Mouse (Mus musculus): ENCODE data around the gene Timp3. TPM values are rescaled to one million over a fixed set of nuclear protein-coding genes. Genes with fewer than 3 reads are reported as not detected.

The Timp3 gene
- total RNA-seq, 2 experiments from 2014 or later, result 434 to 635 TPM

- no peak for DNase-seq
Observed at GRCm38 (mm10) chr10:86328691-86329090, 28.5 kb downstream of the Timp3 start.

GRCm38 (mm10) chr10:86329241-86329882 is 29.2 kb downstream of the Timp3 start:
- no peak for DNase-seq

DNA sequence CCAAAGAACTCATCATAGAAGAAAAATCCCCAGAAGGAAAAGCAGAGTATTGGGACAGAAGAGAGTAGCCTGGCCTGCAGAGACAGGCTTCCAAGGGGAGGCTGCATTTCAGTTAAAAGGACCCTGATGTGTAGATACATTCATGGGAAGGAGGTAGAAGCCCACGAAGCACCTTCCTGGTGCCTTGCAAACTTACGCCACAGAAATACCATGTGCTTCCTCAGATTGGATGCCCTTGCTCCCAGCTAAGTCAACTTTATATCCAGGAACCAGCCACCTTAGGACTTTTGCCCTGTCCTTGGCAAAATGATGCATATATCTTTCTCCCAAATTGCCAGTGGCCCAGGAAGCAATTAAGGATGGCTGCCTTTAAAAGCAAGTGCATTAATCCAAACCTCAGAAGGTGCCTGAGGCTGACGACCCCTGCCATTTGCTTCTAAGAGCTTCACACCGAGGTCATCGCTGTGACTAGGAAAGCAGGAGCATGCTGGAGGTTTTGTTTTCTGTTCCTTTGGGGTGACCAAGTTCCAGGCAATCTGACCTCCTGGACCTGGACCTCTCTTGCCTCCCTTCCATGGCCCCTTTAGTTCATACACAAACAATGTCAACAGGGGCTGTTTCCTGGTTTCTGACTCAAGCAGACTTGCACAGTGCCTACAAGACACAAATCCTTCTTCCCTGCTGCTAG is 31.0 kb downstream of the Timp3 start:
- DNase-seq, result no peak

DNA sequence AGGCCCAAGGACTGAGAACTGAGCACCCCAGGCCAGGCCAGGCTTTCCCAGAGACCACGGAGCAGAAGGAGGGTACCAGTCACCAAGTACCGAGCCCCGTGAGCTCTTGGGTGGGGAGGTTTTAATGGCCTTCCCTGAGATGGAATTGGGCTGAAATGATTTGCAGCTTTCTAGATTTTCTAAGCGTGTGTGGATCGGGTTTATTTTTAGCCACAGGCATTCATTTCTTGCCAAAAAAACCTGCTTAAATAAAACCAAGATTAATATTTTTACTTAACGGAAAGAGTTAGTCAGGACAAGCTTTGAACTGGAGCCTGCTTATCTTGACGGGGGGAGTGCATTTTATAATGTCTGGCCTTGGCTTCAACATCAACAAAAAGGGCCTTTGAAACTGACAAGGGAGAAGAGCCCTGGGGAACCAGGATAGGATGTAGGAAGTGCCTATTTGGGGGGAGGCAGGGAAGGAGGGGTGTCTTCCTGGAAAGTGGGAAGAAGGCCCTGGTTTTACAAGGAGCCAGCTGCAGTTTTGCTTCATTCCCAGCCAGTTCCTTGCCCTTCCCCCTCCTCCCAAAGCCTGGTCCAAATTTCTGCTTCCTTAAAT is 31.6 kb downstream of the Timp3 start:
- peak; percentile 45 to 64 for DNase-seq

- DNase-seq, result no peak
Observed at GRCm38 (mm10) chr10:86332942-86333341, 32.8 kb downstream of the Timp3 start.

DNA sequence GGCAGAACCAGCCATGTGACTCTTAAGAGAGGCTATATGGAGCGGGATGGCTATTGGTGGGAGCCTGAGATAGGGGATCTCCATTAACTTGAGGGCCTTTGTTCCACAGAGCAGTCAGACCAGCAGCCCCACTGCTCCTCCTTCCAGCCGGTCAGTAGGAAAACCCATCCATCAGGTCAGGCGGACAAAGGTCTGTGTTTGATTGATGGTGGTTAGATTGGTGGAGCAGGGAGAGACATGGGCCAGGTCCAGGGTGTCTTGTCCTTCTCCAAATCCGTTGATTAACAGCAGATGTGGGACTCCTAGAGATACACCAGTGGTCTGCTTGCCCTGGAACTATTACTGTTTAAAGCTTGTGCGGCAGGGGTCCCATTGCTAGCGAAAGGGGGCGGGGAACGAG is 34.4 kb downstream of the Timp3 start:
- peak in 1 of 2 experiments; percentile 38 for DNase-seq

DNA sequence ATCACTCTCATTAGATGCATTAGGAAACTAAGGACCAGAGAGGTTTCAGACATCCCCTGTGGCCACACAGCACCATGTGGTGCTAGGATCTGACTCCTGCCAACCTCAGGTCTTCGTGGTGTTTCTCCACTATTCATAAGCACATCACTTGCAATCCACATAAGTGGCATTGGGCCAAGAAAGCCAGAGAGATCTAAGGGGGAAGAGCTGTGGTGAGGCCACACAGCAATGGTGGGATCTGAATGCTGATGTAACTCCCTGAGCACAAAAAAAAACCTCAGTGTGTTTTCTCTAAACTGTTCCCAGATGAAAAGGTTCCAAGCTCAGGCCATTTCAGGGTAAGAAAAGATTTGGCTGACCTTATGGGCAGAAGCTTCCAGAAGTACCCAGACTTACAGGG is 36.3 kb downstream of the Timp3 start:
- no peak for DNase-seq

DNA sequence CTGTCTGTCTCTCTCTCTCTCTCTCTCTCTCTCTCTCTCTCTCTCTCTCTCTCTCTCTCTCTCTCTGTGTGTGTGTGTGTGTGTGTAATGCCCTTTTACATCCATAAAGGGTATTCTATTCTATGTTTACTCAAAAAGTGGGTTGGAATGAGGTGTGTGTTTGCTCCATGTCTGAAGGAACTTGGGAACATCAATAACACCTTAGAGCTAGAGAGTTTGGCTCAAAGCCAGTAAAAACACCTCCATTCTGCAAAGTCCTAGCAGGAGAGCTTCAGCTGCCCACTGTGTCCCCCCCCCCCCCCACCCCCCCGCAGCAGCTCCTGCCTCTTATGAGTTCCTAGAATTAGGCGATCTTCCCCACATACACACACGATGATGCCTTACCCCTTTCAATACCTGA is 37.1 kb downstream of the Timp3 start:
- no peak for DNase-seq

DNA sequence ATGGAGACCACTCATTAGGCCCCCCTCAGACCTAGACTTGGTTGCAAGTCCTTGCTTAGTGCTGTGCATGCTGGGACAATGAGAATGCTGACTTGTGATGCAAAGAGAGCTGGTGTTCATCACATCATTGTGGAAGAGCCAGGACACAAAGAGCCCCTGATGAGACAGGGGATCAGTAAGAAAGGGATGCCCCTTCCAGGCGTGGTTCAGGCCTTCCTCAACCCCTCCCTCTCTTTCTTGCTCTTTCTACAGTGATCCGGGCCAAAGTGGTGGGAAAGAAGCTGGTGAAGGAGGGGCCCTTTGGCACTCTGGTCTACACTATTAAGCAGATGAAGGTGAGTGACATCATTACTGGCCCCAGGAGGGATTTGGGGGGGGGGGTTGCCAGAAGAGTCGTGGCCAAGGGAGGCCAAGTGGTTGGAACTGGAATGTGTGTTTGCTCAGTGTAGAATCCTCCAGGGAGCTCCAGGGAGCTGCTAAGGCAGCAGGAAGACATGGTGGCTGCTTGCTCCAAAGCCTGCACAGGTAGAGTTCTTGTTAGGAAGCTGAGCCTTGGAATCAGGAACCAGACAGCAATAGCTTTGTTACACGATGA is 38.0 kb downstream of the Timp3 start:
- no peak for DNase-seq

DNA sequence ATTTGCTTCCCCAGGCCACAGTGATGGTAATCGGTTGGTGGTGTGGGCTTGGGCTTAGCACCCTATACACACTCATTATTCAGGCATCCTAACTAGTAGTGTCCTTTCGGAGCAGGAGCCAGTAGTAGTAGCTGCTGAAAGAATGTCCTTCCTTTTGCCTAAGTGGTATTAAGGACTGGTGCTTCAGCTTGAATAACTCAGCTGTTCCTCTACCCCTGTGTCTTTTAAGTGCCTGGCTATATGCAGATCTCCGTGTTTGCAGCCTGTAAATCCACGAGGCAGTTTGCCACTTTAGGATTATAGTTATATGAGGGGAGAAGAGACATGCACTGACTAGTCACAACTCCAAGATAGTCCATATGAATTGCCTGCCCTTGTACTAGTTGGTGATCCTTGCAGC is 38.9 kb downstream of the Timp3 start:
- DNase-seq, result no peak

DNA sequence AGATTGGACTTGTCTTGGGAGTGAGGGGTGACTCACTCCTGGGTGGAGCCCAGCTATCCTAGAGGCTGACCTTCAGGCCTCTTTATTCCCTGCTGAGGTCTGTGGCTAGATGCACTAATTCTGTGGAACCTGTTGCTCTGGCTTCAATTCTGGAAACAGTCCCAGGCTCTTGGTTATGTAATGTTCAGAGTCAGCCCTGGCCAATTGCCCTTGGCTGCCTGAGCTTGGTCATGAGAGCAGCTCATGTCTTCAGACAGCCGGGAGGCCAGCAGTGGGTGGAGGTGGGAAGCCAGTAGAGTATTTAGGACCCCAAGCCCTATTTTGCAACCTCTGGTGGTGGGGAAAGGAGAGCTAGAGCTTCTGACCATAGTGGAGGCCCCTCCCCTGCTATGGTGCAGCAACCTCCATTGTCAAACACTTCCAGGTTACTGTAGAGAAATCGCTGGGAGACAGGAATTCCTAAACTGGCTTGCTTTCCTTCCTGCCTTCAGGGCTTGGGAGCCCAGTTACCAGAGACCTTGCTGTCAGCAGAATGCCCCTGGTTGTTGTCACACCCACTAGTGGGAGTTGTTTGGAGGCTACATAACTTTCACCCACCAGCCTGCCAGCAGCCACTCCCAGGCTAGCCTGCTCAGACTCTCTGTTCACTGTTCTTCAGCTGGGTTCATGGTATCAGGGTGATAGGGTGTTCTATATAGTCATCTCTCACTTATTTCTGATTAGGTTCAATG is 39.6 kb downstream of the Timp3 start:
- peak; percentile 90 to 92 for DNase-seq

DNA sequence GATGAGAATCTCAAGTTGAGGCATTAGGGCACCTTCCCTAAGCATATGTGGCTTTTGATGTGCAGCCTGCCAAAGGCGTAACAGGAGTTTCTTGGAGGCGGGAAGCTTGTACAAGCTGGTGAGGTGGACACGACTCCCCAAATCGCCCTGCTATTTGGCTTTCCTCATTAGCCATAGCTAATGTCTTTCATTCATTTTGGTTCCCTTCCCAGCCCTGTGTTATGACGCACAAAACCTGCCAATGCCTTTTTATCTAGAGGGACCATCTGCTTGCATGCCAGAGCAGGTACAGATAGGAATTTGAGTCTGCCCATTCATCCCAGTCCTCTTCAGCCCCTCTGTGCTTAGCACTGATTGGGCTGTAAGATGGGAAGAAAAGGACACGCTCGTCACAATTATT is 40.2 kb downstream of the Timp3 start:
- no peak for DNase-seq

DNA sequence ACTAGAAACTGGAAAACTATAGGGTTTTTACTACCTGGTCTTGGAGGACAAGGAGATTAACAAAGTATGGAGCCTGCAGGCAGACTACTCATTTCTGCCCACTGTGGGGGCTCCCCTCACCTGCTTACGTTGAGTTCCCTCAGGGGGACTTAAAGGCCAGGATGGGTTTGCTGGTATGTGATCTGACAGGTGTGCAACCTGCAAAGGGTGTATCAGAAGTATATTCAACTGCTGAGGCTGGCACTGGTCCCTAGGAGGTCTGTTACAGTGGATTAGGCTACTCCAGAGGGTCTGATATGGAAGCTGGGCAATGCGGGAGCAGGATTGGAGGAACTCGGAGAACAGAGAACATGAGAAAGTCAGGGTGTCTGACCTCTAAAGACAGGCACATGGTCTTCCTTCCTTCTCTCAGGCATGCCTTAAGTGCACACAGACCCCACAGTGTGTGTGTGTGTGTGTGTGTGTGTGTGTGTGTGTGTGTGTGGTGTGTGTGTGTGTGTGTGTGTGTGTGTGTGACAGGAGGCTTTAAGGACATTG is 40.9 kb downstream of the Timp3 start:
- no peak for DNase-seq

DNA sequence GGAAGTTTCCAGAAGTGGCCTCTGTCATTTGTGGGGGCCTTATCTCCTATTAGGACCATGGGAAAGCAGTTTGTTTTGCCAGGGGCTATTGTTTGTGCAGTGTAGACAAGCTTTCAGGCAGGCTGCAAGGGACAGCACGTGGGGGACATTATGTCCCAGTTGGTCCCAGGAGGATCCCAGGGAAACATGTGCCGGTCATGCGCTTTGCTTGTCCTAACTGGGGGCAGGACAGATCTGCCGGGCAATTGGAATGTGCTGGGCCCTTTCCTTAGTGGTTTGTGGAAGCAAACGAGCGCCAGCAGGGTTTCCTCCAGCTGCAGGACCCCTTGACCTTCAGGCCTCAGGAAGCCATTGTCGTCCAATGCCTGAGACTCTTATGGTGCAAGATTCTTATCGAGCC is 41.4 kb downstream of the Timp3 start:
- DNase-seq, result peak; percentile 60 to 68

DNA sequence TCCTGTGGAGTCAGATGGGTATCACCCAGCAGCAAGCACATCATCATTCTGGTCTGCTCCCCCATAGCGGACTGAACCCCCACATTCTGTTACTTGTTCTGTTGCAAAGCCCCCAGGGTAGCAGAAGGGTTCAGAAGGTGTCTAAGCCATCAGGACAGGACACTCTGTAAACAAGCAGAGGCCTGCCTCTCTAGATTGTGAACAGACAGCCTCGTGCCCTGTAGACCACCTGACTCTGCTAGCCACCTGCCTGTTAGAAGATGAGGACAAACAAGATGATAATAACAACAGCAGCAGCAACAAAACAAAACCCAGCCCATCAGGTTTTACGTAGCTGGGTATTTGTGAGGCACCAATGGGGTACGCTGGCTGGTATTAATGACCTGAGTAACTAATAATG is 42.0 kb downstream of the Timp3 start:
- DNase-seq, result no peak

DNA sequence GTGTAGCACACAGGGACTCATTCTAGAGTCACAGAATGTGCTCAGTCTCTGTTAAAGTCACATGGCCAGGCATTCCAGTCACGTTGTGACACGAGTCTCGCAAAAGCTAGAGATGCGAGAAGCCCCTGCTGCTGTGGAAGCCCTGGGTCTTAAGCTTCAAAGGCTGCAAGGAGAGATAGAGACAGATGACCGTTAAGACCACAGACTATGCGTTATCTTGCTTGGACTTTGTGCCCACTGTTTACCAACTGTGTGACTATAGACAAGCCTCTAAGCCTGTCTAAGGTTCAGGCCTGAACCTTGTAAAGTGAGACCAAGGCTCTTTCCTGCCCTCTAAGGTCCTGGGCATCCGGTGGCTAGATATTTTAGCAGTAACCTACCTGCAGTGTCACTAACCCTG is 42.5 kb downstream of the Timp3 start:
- DNase-seq, result no peak

GRCm38 (mm10) chr10:86343362-86343761 is 43.2 kb downstream of the Timp3 start:
- peak in 1 of 2 experiments; percentile 54 for DNase-seq

DNA sequence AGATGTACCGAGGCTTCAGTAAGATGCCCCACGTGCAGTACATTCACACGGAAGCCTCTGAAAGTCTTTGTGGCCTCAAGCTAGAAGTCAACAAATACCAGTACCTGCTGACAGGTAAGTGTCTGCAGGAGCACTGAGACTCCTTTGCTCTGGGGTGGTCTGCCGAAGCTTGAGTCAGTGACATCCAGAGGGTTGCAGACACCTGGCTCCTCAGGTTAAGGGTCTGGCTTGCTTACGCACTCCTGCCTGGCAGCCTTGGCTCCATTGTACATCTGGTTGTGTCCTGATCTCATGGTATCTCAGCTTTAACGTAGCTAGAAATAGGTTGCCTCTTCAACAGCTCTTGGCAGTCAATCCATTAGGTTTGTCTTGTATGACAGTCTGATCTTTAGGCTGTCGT is 43.8 kb downstream of the Timp3 start:
- DNase-seq, result no peak

- DNase-seq, result peak; percentile 50 to 72
Observed at GRCm38 (mm10) chr10:86344654-86345053, 44.5 kb downstream of the Timp3 start.

- DNase-seq, result no peak
Observed at GRCm38 (mm10) chr10:86345645-86346044, 45.5 kb downstream of the Timp3 start.

- DNase-seq, result no peak
Observed at GRCm38 (mm10) chr10:86346235-86346840, 46.2 kb downstream of the Timp3 start.

DNA sequence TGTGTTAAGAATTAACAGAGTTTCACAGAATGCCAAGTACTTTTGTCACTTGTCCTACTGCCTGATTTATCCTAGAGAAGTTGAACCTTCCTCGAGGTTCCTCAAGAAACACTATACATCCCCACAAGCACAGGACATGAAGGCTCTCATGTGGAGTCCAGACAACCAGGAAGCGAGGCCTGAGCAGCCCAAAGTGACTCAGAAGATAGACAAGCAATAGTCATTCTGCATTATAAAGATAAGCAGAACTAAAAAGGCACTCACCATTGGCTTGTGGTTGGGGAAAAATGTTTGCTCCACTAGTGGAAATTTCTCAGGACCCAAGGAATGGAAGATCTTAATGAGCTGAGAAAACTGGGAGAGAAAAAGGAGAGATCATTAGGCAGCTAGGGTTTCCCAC is 51.1 kb downstream of the Timp3 start:
- DNase-seq, result no peak
